Mouse (Mus musculus) hindbrain, embryonic 14.5 days (tissue): ENCODE measurements around the gene Man2a1. TPM values are rescaled to one million over a fixed set of nuclear protein-coding genes. Genes with fewer than 3 reads are reported as not detected.
"Not testable (repeated sequence)": the region's sequence is repeated elsewhere in the genome, so short reads cannot be mapped to it uniquely, and the experiment has no call there.

Experiments
- ATAC-seq: fragments of 200-750 bp; cut with Nextera tagmentation; 2 replicates; pipeline ENCODE4 v1.8.0; 2017; ENCODE audit warnings: moderate number of reproducible peaks, mild to moderate bottlenecking, moderate TSS enrichment, moderate library complexity; ENCODE audit not compliant: low FRiP score
- DNase-seq: peaks from one replicate; pipeline ENCODE4 v3.0.0-alpha.2; 2015; ENCODE audit warnings: low spot score
- H3K27ac ChIP-seq: fragments of 300-500 bp; sonication (generic); 2 replicates; pipeline ENCODE4 v1.5.1; 2014; ENCODE audit warnings: mild to moderate bottlenecking, moderate library complexity
- H3K27me3 ChIP-seq: fragments of 300-500 bp; sonication (generic); 2 replicates; pipeline ENCODE4 v1.6.1; 2014; ENCODE audit warnings: mild to moderate bottlenecking, low read length, mixed read lengths; ENCODE audit not compliant: control insufficient read depth, insufficient read depth
- H3K36me3 ChIP-seq: fragments of 300-500 bp; sonication (generic); replicated peaks from 2 replicates; pipeline ENCODE4 v1.6.1; 2014; ENCODE audit not compliant: control insufficient read depth, insufficient read depth
- H3K4me1 ChIP-seq: fragments of 300-500 bp; sonication (generic); replicated peaks from 2 replicates; pipeline ENCODE4 v1.6.1; 2014; ENCODE audit warnings: antibody characterized with exemption, low read length, mixed read lengths; ENCODE audit not compliant: control insufficient read depth, insufficient read depth
- H3K4me2 ChIP-seq: fragments of 300-500 bp; sonication (generic); replicated peaks from 2 replicates; pipeline ENCODE4 v1.6.1; 2014; ENCODE audit warnings: mild to moderate bottlenecking, moderate library complexity
- H3K4me3 ChIP-seq: fragments of 300-500 bp; sonication (generic); replicated peaks from 2 replicates; pipeline ENCODE4 v1.5.1; 2014; ENCODE audit warnings: mild to moderate bottlenecking, low read length
- H3K9ac ChIP-seq: fragments of 300-500 bp; sonication (generic); 2 replicates; pipeline ENCODE4 v1.6.1; 2014
- H3K9me3 ChIP-seq: fragments of 300-500 bp; sonication (generic); 2 replicates; pipeline ENCODE4 v1.6.1; 2016; ENCODE audit warnings: low read length; ENCODE audit not compliant: control insufficient read depth
- WGBS: fragments of 180-500 bp; shearing (Covaris S2); extraction: QIAGEN DNeasy Blood & Tissue Kit; methylation state at CpG from one replicate; pipeline ENCODE4 v1.1.7; 2014; 5-methylcytosine and 5-hydroxymethylcytosine counted together
- polyA plus RNA-seq: library from polyadenylated mRNA; unstranded; fragments of >200 nt; fragmentation: Nextera tagmentation; extraction: Ambion mirVana; gene quantifications from 2 replicates; pipeline ENCODE4 v1.2.1, GENCODE M21; 2014

Man2a1 gene
- polyA plus RNA-seq, 1 experiment from 2014 or later: 5.5 TPM

- 87% methylated on average over 1 of the region's 1 CpGs for WGBS
- ATAC-seq (no peak), DNase-seq (no peak)
Measured at GRCm38 (mm10) chr17:64749146-64749545, 148.6 kb downstream of the Man2a1 start.

GRCm38 (mm10) chr17:64751249-64751648, 150.7 kb downstream of the Man2a1 start:
- no peak for DNase-seq
- Histone ChIP-seq H3K4me1 (no peaks in the 10 kb centered on the region), H3K4me3 (no peak overlapping the region), H3K36me3 (no peaks in the 10 kb centered on the region; the same call in 1 of the 2 replicates), H3K9me3 (no peaks in the 10 kb centered on the region), H3K4me2 (no peak overlapping the region), H3K27me3 (no peaks in the 10 kb centered on the region), H3K27ac (no peak overlapping the region), H3K9ac (no peak overlapping the region)
- no peak for ATAC-seq
- 93% methylated on average over 5 of the region's 5 CpGs for whole genome bisulfite sequencing

More at GRCm38 (mm10) chr17:64749146-64749545, 148.6 kb downstream of the Man2a1 start:
- Histone ChIP-seq H3K27me3 (no peaks in the 10 kb centered on the region), H3K9me3 (no peaks in the 10 kb centered on the region), H3K4me1 (no peaks in the 10 kb centered on the region), H3K27ac (no peak overlapping the region), H3K4me2 (no peak overlapping the region), H3K9ac (no peak overlapping the region), H3K4me3 (no peak overlapping the region), H3K36me3 (no peaks in the 10 kb centered on the region; the same call in 1 of the 2 replicates)

GRCm38 (mm10) chr17:64752126-64753019, 151.8 kb downstream of the Man2a1 start:
- ATAC-seq (no peak), DNase-seq (no peak)
- WGBS: 92% methylated on average over 13 of the region's 13 CpGs

GRCm38 (mm10) chr17:64753507-64753906, 153.0 kb downstream of the Man2a1 start:
- Histone ChIP-seq H3K4me3 (no peak overlapping the region), H3K9ac (no peak overlapping the region), H3K27me3 (no peaks in the 10 kb centered on the region), H3K27ac (no peak overlapping the region), H3K4me1 (no peaks in the 10 kb centered on the region), H3K4me2 (no peak overlapping the region), H3K36me3 (no peaks in the 10 kb centered on the region; the same call in 1 of the 2 replicates), H3K9me3 (no peaks in the 10 kb centered on the region)
- DNase-seq (no peak), ATAC-seq (no peak)
- WGBS: 89% methylated on average over 6 of the region's 6 CpGs

More at GRCm38 (mm10) chr17:64752126-64753019, 151.8 kb downstream of the Man2a1 start:
- H3K27ac ChIP-seq: no peak overlapping the region
- H3K4me1 ChIP-seq: no peaks in the 10 kb centered on the region
- H3K27me3 ChIP-seq: no peaks in the 10 kb centered on the region
- H3K9me3 ChIP-seq: no peaks in the 10 kb centered on the region
- H3K4me2 ChIP-seq: no peak overlapping the region
- H3K9ac ChIP-seq: no peak overlapping the region
- H3K36me3 ChIP-seq: no peaks in the 10 kb centered on the region; the same call in 1 of the 2 replicates
- no peak overlapping the region for H3K4me3 ChIP-seq

GRCm38 (mm10) chr17:64754142-64754863, 153.8 kb downstream of the Man2a1 start:
- Histone ChIP-seq H3K36me3 (no peaks in the 10 kb centered on the region; the same call in 1 of the 2 replicates), H3K4me2 (no peak overlapping the region), H3K4me3 (no peak overlapping the region), H3K27me3 (no peaks in the 10 kb centered on the region), H3K9me3 (no peaks in the 10 kb centered on the region), H3K4me1 (no peaks in the 10 kb centered on the region), H3K9ac (no peak overlapping the region), H3K27ac (no peak overlapping the region)
- ATAC-seq (no peak), DNase-seq (no peak)
- WGBS: 75% methylated on average over 9 of the region's 9 CpGs

- no peaks in the 10 kb centered on the region for H3K4me1 ChIP-seq
Measured at GRCm38 (mm10) chr17:64755191-64755590, 154.7 kb downstream of the Man2a1 start.

GRCm38 (mm10) chr17:64762651-64763050, 162.1 kb downstream of the Man2a1 start:
- H3K4me3 ChIP-seq, H3K36me3 ChIP-seq, ATAC-seq, H3K9ac ChIP-seq, H3K9me3 ChIP-seq, H3K27ac ChIP-seq, H3K4me1 ChIP-seq, DNase-seq, H3K27me3 ChIP-seq, H3K4me2 ChIP-seq: not testable (repeated sequence)
- WGBS: 95% methylated on average over 4 of the region's 4 CpGs

More at GRCm38 (mm10) chr17:64755191-64755590, 154.7 kb downstream of the Man2a1 start:
- Histone ChIP-seq H3K4me2 (no peak overlapping the region), H3K27me3 (no peaks in the 10 kb centered on the region), H3K36me3 (no peaks in the 10 kb centered on the region; the same call in 1 of the 2 replicates), H3K27ac (no peak overlapping the region), H3K9ac (no peak overlapping the region), H3K4me3 (no peak overlapping the region), H3K9me3 (no peaks in the 10 kb centered on the region)
- DNase-seq (no peak), ATAC-seq (no peak)
- WGBS: 83% methylated on average over 5 of the region's 5 CpGs

- Histone ChIP-seq H3K9ac (no peak overlapping the region), H3K27me3 (no peaks in the 10 kb centered on the region), H3K4me1 (no peaks in the 10 kb centered on the region), H3K27ac (no peak overlapping the region), H3K4me2 (no peak overlapping the region), H3K36me3 (no peaks in the 10 kb centered on the region), H3K4me3 (no peak overlapping the region), H3K9me3 (no peaks in the 10 kb centered on the region)
- DNase-seq: no peak
- WGBS: 95% methylated on average over 4 of the region's 4 CpGs
- no peak for ATAC-seq
Measured at GRCm38 (mm10) chr17:64763491-64763890, 163.0 kb downstream of the Man2a1 start.
